Mouse (Mus musculus) telencephalon, adult 2 months (tissue): ENCODE measurements around the gene Usp36.

Experiments used
- DNase-seq: peaks from one replicate; pipeline ENCODE4 v3.0.0-alpha.2; 2011; ENCODE audit warnings: low read depth, low spot score

The Usp36 gene

GRCm38 (mm10) chr11:118223416-118224067, 66.5 kb downstream of the Usp36 start:
- DNase-seq: no peak

DNA sequence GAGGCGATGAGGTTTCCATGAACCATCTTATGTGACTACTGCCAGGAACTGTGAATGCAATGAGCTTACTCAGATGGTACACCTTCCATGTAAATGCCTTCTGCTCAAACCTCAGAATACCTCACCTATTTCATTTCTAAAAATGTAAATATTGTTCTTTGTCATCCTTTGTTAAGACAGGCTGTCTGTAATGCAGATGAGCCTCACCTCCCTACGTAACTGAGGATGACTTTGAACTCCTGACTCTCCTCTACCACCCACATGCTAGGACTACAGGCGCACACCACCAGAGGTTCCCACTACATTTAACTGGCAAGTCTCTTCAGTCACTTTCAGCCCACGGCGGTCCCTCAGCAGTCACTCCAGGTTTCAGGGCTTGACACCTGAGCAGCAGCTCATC, 67.1 kb downstream of the Usp36 start:
- DNase-seq: no peak

DNA sequence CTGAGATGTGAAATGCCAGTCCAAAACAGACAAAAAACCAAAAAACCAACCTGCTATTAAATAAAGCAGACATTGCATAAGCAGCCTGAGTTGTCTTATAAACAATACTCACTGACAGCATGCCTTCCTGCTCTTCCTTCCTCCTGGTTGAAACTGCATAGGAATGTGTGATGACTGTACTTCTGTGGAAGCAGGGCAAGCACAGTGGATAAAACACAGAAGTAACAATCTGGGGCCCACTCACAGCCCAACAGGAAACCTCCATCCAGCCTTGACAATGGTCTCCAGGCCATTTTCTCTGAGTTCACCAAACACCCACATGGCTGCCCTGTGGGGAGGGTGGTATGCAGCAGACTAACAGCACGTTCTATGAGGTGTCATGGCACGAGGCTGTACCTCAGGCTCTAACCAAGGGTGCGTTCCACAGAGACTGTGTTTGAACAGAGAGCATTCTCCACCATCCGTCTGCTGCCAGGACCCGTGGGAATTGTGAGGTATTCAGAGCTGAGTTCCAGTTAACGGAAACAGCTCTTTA, 67.6 kb downstream of the Usp36 start:
- no peak for DNase-seq

- DNase-seq: no peak
Measured at GRCm38 (mm10) chr11:118220561-118221262, 69.3 kb downstream of the Usp36 start.

- DNase-seq: no peak
Measured at GRCm38 (mm10) chr11:118219066-118219465, 71.0 kb downstream of the Usp36 start.

GRCm38 (mm10) chr11:118216468-118216867, 73.6 kb downstream of the Usp36 start:
- DNase-seq: no peak

DNA sequence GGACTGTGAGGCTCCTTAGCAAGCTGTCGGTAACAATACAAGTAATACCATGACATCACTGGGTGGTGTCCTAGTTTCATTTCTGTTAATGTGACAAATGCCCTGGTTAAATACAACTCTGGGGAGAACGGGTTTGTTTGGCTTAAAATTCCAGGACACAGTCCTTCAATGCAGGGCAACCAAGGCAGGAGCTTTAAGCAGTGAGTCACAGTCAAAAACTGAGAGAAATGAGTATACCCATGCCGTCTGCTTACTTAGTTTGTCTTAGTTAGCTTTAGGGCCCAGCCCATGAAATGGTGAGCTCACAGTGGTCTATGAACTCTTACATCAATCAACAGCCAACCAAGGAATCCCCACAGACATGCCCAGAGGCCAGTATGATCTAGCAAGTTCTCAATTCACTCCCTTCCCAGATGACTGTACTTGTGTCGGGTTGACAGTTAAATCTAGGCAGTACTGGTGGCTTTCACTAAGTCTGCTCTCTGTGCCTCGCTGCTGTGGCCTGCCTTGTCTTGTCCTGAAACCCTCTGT, 74.1 kb downstream of the Usp36 start:
- DNase-seq: no peak

DNA sequence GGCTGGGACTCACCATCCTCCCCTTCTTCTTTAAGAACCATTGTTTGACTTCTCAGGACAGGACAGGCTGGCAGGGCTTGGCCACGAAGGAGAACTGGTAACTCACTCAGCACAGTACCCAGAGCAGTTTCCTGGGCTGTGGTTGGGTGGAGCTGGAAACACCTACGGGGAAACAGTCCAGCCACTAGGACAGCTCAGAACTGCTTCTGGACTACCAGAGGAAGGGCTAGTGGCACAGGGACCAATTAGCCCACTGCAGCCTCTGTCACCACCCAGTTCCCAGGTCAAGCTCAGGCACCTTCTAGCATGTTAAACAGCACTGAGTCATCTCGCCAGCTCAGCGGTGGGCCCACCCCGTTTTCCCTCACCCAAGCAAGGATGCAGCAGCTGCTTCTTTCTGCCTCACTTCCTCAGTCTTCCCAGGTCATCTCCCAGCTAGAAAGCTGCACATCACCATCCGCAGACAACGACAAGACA, 77.4 kb downstream of the Usp36 start:
- no peak for DNase-seq

DNA sequence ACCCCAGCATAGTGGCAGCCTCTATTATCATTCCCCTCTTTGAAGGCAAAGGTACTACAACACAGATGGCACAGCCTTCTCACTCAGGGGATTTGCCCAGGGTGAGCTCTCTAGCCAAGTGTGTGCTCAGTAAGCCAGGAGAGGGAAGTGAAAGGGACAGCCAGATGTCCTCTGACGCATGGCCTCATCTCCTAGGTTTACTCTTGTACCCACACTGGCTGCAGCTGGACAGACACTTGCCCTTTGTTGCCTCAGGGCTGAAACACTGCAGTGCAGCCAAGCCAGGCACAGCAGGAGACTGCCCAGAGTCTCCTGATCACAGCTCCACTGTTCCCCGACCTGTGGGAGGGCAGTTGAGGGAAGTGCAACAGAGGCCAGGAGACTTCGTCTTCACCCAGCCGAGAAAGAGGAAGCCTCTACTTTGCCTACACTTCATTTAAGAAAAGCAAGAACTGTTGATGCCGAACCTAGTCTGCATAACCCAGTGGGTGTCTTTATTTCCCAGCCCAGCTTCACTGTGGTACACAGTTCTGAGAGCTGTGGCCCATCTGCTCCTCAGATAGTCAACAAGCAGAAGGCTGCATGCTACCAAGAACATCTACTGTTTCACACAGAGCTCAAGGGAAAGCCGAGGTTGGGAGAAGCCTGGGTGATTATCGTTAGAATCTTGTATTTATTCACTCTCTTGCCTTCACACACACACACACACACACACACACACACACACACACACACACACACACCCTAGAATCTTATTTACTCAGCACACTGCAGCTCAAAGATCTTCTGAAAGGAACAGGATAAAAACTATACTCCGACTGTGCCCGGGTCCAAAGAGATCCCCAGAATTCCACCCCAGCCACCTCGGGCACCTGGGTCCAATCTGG, 78.1 kb downstream of the Usp36 start:
- peak; percentile 90 for DNase-seq

- no peak for DNase-seq
Measured at GRCm38 (mm10) chr11:118210962-118211361, 79.1 kb downstream of the Usp36 start.

DNA sequence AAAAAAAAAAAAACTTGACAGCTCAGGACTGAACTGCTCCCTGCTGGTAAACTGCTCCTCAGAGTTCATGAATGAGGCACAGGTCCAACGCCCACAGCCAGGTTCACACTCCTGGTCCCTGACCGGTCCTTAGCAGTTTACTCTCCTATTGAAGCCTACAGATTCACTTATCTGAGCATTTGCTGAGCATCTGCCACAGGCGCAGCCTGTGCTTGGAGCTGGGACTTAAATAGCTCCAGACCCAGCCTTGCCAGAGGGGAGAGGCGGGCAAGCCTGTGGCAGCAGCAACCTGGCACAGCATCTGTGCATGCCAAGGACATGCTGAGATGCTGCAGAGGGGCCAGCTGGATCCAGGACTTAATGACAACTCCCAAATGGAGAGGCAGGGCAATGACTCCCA, 79.9 kb downstream of the Usp36 start:
- DNase-seq: peak; percentile 86
